Comparison of ENCODE assay signal across 19 mouse cellular contexts in genomic region chr1:140273624-140274023, GRCm38 (mm10). TPM values are rescaled to one million over a fixed set of nuclear protein-coding genes. Genes with fewer than 3 reads are reported as not detected.
"Had no signal": no experiment of that assay in that cellular context is flagged by ENCODE, and none has a peak within 500 bp of the region (broad histone marks: within the 10 kb centered on the region; RNA-seq: fewer than 3 reads in every experiment).

No protein-coding gene starts in this region.

- DNase-seq: retina, postnatal 1 day; right cerebral cortex, adult 18-20 months; right cerebral cortex, postnatal 14 days; right cerebral cortex, postnatal 25 days; right cerebral cortex, postnatal 4 days; spleen, adult 18-20 months; thymus, adult 18-20 months; thymus, adult 2 months; thymus, postnatal 14 days; thymus, postnatal 25 days; thymus, postnatal 36 days; thymus, postnatal 4 days had no signal

- H3K9me3 ChIP-seq: neural tube, embryonic 13.5 days; neural tube, embryonic 15.5 days; stomach, embryonic 15.5 days had no signal

- H3K36me3 ChIP-seq: neural tube, embryonic 13.5 days; neural tube, embryonic 15.5 days; stomach, embryonic 15.5 days had no signal

- H3K27ac ChIP-seq: neural tube, embryonic 13.5 days; neural tube, embryonic 15.5 days; stomach, embryonic 15.5 days; stomach, postnatal 0 days had no signal

- H3K4me1 ChIP-seq: neural tube, embryonic 13.5 days; neural tube, embryonic 15.5 days; stomach, embryonic 15.5 days had no signal

- H3K4me3 ChIP-seq: neural tube, embryonic 13.5 days; neural tube, embryonic 15.5 days; stomach, embryonic 15.5 days had no signal

- H3K27me3 ChIP-seq: neural tube, embryonic 13.5 days; neural tube, embryonic 15.5 days; stomach, embryonic 15.5 days had no signal

- H3K9ac ChIP-seq: neural tube, embryonic 13.5 days; neural tube, embryonic 15.5 days; stomach, embryonic 15.5 days had no signal

RNA-seq across cellular contexts. Expression of gene Kcnt2, which starts 27.7 kb away (rescaled TPM):
- total RNA-seq: neutrophil, adult 5-6 weeks had no signal
- polyA plus RNA-seq: small intestine, adult 2 months; spleen, adult 2 months had no signal
